Mouse (Mus musculus) myocyte (in vitro differentiated cells): ENCODE measurements around the gene Dph1.

Experiments
- CEBPB ChIP-seq: IDR thresholded peaks from 2 replicates; pipeline ENCODE4 v1.6.1; 2011; ENCODE audit warnings: mild to moderate bottlenecking, moderate library complexity; ENCODE audit not compliant: poor library complexity, insufficient read depth, severe bottlenecking
- E2F4 ChIP-seq: IDR thresholded peaks from one replicate; pipeline ENCODE4 v1.6.1; 2011; ENCODE audit warnings: mild to moderate bottlenecking, control low read depth, moderate library complexity; ENCODE audit not compliant: insufficient read depth
- MAX ChIP-seq: IDR thresholded peaks from one replicate; pipeline ENCODE4 v1.6.1; 2011; ENCODE audit warnings: low read depth, mild to moderate bottlenecking, control low read depth
- MYOD1 ChIP-seq, 3 experiments: IDR thresholded peaks; one replicate each; pipeline ENCODE4 v1.6.1; 2011; ENCODE audit warnings: control low read depth in 2 of 3, low read depth in 2 of 3, mild to moderate bottlenecking in 2 of 3, moderate library complexity in 1 of 3; ENCODE audit not compliant: insufficient read length in 2 of 3, control insufficient read depth in 1 of 3
- MYOG ChIP-seq, 3 experiments: IDR thresholded peaks; one replicate each; pipeline ENCODE4 v1.6.1; 2011; ENCODE audit warnings: control low read depth in 2 of 3, low read depth in 2 of 3, mild to moderate bottlenecking in 2 of 3; ENCODE audit not compliant: insufficient read length in 2 of 3, control insufficient read depth in 1 of 3, insufficient read depth in 1 of 3
- POLR2A ChIP-seq: IDR thresholded peaks from one replicate; pipeline ENCODE4 v1.6.1; 2011; ENCODE audit warnings: low read depth, mild to moderate bottlenecking, control low read depth, moderate library complexity; ENCODE audit not compliant: insufficient read length
- POLR2AphosphoS2 ChIP-seq: IDR thresholded peaks from one replicate; pipeline ENCODE4 v1.6.1; 2011; ENCODE audit warnings: low read depth, control low read depth; ENCODE audit not compliant: insufficient read length
- REST ChIP-seq: IDR thresholded peaks from one replicate; pipeline ENCODE4 v1.6.1; 2011; ENCODE audit warnings: mild to moderate bottlenecking, control low read depth, moderate library complexity; ENCODE audit not compliant: insufficient read depth, insufficient read length
- TCF12 ChIP-seq: IDR thresholded peaks from one replicate; pipeline ENCODE4 v1.6.1; 2011; ENCODE audit warnings: mild to moderate bottlenecking, control low read depth; ENCODE audit not compliant: poor library complexity, insufficient read depth, severe bottlenecking
- USF1 ChIP-seq: IDR thresholded peaks from one replicate; pipeline ENCODE4 v1.6.1; 2011; ENCODE audit warnings: low read depth, mild to moderate bottlenecking, control low read depth, moderate library complexity

DNA sequence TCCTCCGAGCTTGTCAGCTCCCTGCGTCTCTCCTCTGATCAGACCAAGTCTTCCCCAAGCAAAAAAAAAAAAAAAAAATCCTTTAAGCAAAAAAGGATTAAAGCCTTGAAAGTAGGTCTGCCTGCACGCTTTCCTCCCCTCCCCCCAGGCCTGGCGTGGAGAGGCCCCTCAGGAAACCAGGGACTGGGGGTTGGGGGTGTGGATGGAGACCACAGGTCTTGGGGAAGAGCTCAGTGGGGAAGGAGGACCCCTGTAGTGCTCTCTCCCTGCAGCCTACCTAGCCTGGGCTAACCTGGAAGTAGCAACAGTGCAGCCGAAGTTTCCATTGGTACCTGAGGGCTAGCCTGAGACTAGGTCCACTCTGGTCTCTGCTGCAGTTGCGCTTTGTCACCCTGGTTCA, 19.7 kb upstream of the Dph1 start:
- TF ChIP-seq MYOG (IDR thresholded peaks at IDR 0.05; ENCODE audit: control insufficient read depth in 1 of 3, insufficient read depth in 1 of 3, insufficient read length in 2 of 3, low read depth in 2 of 3) (no peak), POLR2A (no peak), E2F4 (no peak), REST (no peak), TCF12 (no peak), POLR2AphosphoS2 (no peak), MAX (no peak), USF1 (no peak), MYOD1 (IDR thresholded peaks at IDR 0.05; ENCODE audit: control insufficient read depth in 1 of 3, insufficient read length in 2 of 3, low read depth in 2 of 3) (no peak), CEBPB (no peak)
